In genomic region chr1:120754337-120754736, GRCm38 (mm10) we compare ENCODE assay signal across 20 mouse cellular contexts.
A peak's percentile ranks its signal among the peaks of the same experiment; 100 is the strongest.
DNase-seq lines count a peak whose midpoint lies in the region; ATAC-seq lines count a peak whose summit lies in the region.
"Had no signal": no experiment of that assay in that cellular context is flagged by ENCODE, and none has a peak within 500 bp of the region (broad histone marks: within the 10 kb centered on the region; RNA-seq: fewer than 3 reads in every experiment).

No protein-coding gene starts in this region.

- H3K4me3 ChIP-seq in embryonic facial prominence, embryonic 14.5 days (ENCODE audit: low read depth, low read length): no peak overlapping the region
- H3K4me3 ChIP-seq in embryonic facial prominence, embryonic 10.5 days: no peak overlapping the region
- no peak overlapping the region for H3K4me3 ChIP-seq in forebrain, embryonic 16.5 days (replicated peaks; ENCODE audit: low read length)
- H3K4me3 ChIP-seq: erythroblast, embryonic 14.5 days; heart, embryonic 13.5 days; hindbrain, embryonic 12.5 days had no signal

- 0 out of 2 replicates have a peak, but pooled peaks have one; percentile 31 for ATAC-seq in embryonic facial prominence, embryonic 14.5 days (ENCODE audit: low read depth)
- no peak for ATAC-seq in megakaryocyte progenitor cell, adult 5-6 weeks (replicated peaks; ENCODE audit: poor library complexity)
- no peak for ATAC-seq in forebrain, embryonic 16.5 days
- ATAC-seq: activated CD4-positive, CD25-positive, alpha-beta regulatory T cell, adult 4 months had no signal

- DNase-seq in embryonic facial prominence, embryonic 14.5 days (ENCODE audit: low spot score): peak; percentile 72
- DNase-seq in embryonic facial prominence, embryonic 10.5 days (ENCODE audit: low spot score): no peak
- peak; percentile 41 to 42 for DNase-seq in kidney, postnatal 4 days
- DNase-seq in kidney, adult 8-10 months: no peak
- peak; percentile 74 for DNase-seq in 3T3-L1 (ENCODE audit: low read depth, low spot score)
- peak; percentile 25 to 34 for DNase-seq in gastrocnemius, postnatal 36 days
- DNase-seq: cerebellum, postnatal 10 days; embryo, embryonic 11 days; kidney, adult 18-20 months; layer of hippocampus, postnatal 36 days; right cerebral cortex, adult 18-20 months; thymus, postnatal 4 days had no signal

- H3K4me2 ChIP-seq in embryonic facial prominence, embryonic 14.5 days (ENCODE audit: low read depth, low read length): no peak overlapping the region
- no peak overlapping the region for H3K4me2 ChIP-seq in forebrain, embryonic 16.5 days (ENCODE audit: low read length)
- H3K4me2 ChIP-seq: heart, embryonic 13.5 days; hindbrain, embryonic 12.5 days; midbrain, embryonic 11.5 days had no signal

- no peaks in the 10 kb centered on the region for H3K36me3 ChIP-seq in embryonic facial prominence, embryonic 14.5 days (ENCODE audit: control insufficient read depth, insufficient read depth, low read length)
- H3K36me3 ChIP-seq in embryonic facial prominence, embryonic 10.5 days (replicated peaks): no peaks in the 10 kb centered on the region
- H3K36me3 ChIP-seq in forebrain, embryonic 16.5 days (ENCODE audit: control insufficient read depth, insufficient read depth): no peaks in the 10 kb centered on the region
- H3K36me3 ChIP-seq: heart, embryonic 13.5 days; hindbrain, embryonic 12.5 days had no signal

- H3K27me3 ChIP-seq in embryonic facial prominence, embryonic 14.5 days (replicated peaks; ENCODE audit: control insufficient read depth, insufficient read depth, low read length): no peaks in the 10 kb centered on the region; the same call in 1 of the 2 replicates
- no peaks in the 10 kb centered on the region for H3K27me3 ChIP-seq in embryonic facial prominence, embryonic 10.5 days (replicated peaks; ENCODE audit: low read depth, poor library complexity, severe bottlenecking)
- H3K27me3 ChIP-seq in forebrain, embryonic 16.5 days (replicated peaks; ENCODE audit: control insufficient read depth, insufficient read depth, low read length): no peaks in the 10 kb centered on the region
- H3K27me3 ChIP-seq: CH12.LX; heart, embryonic 13.5 days; hindbrain, embryonic 12.5 days had no signal

- H3K9ac ChIP-seq in embryonic facial prominence, embryonic 14.5 days (ENCODE audit: low read depth, low read length): no peak overlapping the region
- no peak overlapping the region for H3K9ac ChIP-seq in forebrain, embryonic 16.5 days (replicated peaks; ENCODE audit: low read depth, low read length)
- H3K9ac ChIP-seq: heart, embryonic 13.5 days; hindbrain, embryonic 12.5 days had no signal

- H3K4me1 ChIP-seq in embryonic facial prominence, embryonic 14.5 days (ENCODE audit: control insufficient read depth, insufficient read depth, low read length): peaks cover 27% of the 10 kb centered on the region
- peaks cover 19% of the 10 kb centered on the region for H3K4me1 ChIP-seq in embryonic facial prominence, embryonic 10.5 days
- no peaks in the 10 kb centered on the region for H3K4me1 ChIP-seq in forebrain, embryonic 16.5 days (replicated peaks; ENCODE audit: control insufficient read depth, insufficient read depth, low read length)

- intact Hi-C loops in gastrocnemius, postnatal 36 days (cut with DNase I): no loop called here

- no peaks in the 10 kb centered on the region for H3K9me3 ChIP-seq in embryonic facial prominence, embryonic 14.5 days (ENCODE audit: control insufficient read depth, low read length)
- H3K9me3 ChIP-seq in embryonic facial prominence, embryonic 10.5 days: no peaks in the 10 kb centered on the region
- no peaks in the 10 kb centered on the region for H3K9me3 ChIP-seq in forebrain, embryonic 16.5 days (ENCODE audit: control insufficient read depth, low read length)
- H3K9me3 ChIP-seq: heart, embryonic 13.5 days; hindbrain, embryonic 12.5 days had no signal

- no peak overlapping the region for H3K27ac ChIP-seq in embryonic facial prominence, embryonic 14.5 days (replicated peaks; ENCODE audit: low read depth, low read length)
- no peak overlapping the region for H3K27ac ChIP-seq in embryonic facial prominence, embryonic 10.5 days (replicated peaks)
- H3K27ac ChIP-seq in forebrain, embryonic 16.5 days (ENCODE audit: low read length): no peak overlapping the region
- H3K27ac ChIP-seq: heart, embryonic 13.5 days; hindbrain, embryonic 12.5 days had no signal

- 52% methylated on average over 5 of the region's 5 CpGs for WGBS in embryonic facial prominence, embryonic 14.5 days
- WGBS in embryonic facial prominence, embryonic 10.5 days: 88% methylated on average over 5 of the region's 5 CpGs
- WGBS in forebrain, embryonic 16.5 days: 85% methylated on average over 5 of the region's 5 CpGs

Comparison
In these comparisons a context has a peak if more than half of its experiments do, and no peak if none do; other contexts are left out.
1. DNase-seq: peak in embryonic facial prominence, embryonic 14.5 days (single experiment), kidney, postnatal 4 days (2 of 2), 3T3-L1 (single experiment) and gastrocnemius, postnatal 36 days (2 of 2); none in embryonic facial prominence, embryonic 10.5 days (single experiment) and kidney, adult 8-10 months (0 of 2).